ENCODE assay signal across 8 mouse cellular contexts in the genomic region with DNA sequence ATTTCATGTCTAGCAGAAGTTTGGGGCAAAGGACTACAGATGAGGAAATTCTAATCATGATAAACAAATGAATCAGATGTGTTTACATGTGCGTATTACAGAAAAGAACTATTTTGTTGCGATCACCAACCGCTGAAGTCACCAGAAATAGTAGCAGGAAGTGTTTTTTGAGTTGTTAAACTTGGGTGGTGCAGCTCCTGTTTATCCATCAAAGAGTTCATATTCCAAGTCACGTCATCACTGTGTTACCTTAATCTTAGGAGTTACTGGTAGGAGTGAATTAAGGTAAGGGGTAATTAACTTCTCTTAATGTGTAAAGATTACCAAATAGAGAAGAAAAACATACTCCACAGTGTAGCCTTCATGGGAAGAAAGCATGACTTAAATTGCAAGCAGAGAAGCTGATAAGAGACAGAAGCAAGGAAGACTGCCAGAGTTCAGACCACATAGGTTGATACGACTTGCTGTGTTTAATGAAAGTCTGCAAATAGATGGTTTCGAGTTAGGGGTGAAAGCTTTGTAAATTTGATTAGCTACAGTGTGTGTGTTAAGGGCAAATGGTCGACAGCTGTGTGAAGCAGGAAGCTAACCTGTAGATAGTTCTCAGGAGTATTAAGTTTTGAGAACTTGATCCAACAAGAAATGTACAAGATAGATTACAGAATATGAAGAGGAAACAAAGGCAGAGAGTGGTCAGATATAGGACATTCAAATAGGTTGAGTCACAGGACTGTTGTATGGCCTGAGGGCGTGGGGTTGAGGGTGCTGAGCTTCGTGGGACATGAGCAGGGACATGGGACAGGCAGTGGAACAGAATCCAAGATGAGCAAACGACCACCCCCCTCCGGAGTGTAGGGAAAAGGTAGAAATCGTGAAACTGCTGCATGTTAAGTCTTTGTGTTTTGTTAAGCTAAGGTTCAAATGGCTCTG. TPM values are rescaled to one million over a fixed set of nuclear protein-coding genes. Genes with fewer than 3 reads are reported as not detected.
A peak's percentile ranks its signal among the peaks of the same experiment; 100 is the strongest.
DNase-seq lines count a peak whose midpoint lies in the region; ATAC-seq and TF ChIP-seq lines count a peak whose summit lies in the region.

No protein-coding gene starts in this region.

- H3K9me3 ChIP-seq in forebrain, embryonic 14.5 days (replicated peaks; ENCODE audit: control insufficient read depth, low read length): no peaks in the 10 kb centered on the region
- no peaks in the 10 kb centered on the region for H3K9me3 ChIP-seq in liver, embryonic 14.5 days (ENCODE audit: control insufficient read depth, low read length)

- TF ChIP-seq EP300 in liver, embryonic 14.5 days (IDR thresholded peaks at IDR 0.05; ENCODE audit: low read depth): no peak

- no peak for TF ChIP-seq CTCF in gastrocnemius, adult 2 months (IDR thresholded peaks at IDR 0.05)
- TF ChIP-seq CTCF in liver, embryonic 14.5 days (IDR thresholded peaks at IDR 0.05; ENCODE audit: low read depth): no peak

- peak overlapping the region; percentile 51 for H3K4me2 ChIP-seq in forebrain, embryonic 14.5 days (ENCODE audit: low read length)
- peak overlapping the region; percentile 78 for H3K4me2 ChIP-seq in liver, embryonic 14.5 days (ENCODE audit: low read depth)

- H3K36me3 ChIP-seq in forebrain, embryonic 14.5 days (ENCODE audit: control insufficient read depth, insufficient read depth, low read length): peaks cover 19% of the 10 kb centered on the region
- no peaks in the 10 kb centered on the region for H3K36me3 ChIP-seq in liver, embryonic 14.5 days (replicated peaks; ENCODE audit: control insufficient read depth, insufficient read depth, low read depth)

- 64% methylated on average over 12 of the region's 12 CpGs for WGBS in forebrain, embryonic 14.5 days
- WGBS in liver, embryonic 14.5 days (ENCODE audit: insufficient replicate concordance): 36% methylated on average over 12 of the region's 12 CpGs

- H3K27me3 ChIP-seq in forebrain, embryonic 14.5 days (replicated peaks; ENCODE audit: control insufficient read depth, insufficient read depth, low read length): no peaks in the 10 kb centered on the region
- no peaks in the 10 kb centered on the region for H3K27me3 ChIP-seq in liver, embryonic 14.5 days (ENCODE audit: control insufficient read depth, insufficient read depth, low read length)

- peaks cover 5% of the 10 kb centered on the region; the same call in 1 of the 2 replicates for H3K4me1 ChIP-seq in forebrain, embryonic 14.5 days (ENCODE audit: control insufficient read depth, insufficient read depth, low read length)
- H3K4me1 ChIP-seq in liver, embryonic 14.5 days (replicated peaks; ENCODE audit: control insufficient read depth in 2 of 2, insufficient read depth in 2 of 2, low read length in 1 of 2): peaks cover 7 to 9% of the 10 kb centered on the region in 2 experiments

- intact Hi-C loops in gastrocnemius, adult 2 months (cut with DNase I): loop anchor here (5.0 kb wide), 1 partner anchor 41 kb away; a partner anchor contains a TSS
- intact Hi-C loops in gastrocnemius, postnatal 14 days (cut with DNase I; ENCODE audit: low total_unique reads): loop anchor here (5.0 kb wide), 1 partner anchor 41 kb away; a partner anchor contains a TSS
- intact Hi-C loops in gastrocnemius, postnatal 36 days (cut with DNase I): loop anchor here (2.0 kb wide), 1 partner anchor 40 kb away; a partner anchor contains a TSS

- H3K27ac ChIP-seq in gastrocnemius, adult 2 months: peak overlapping the region; percentile 92
- no peak overlapping the region for H3K27ac ChIP-seq in forebrain, embryonic 14.5 days (ENCODE audit: low read depth, low read length)
- peak overlapping the region; percentile 33; the same call in 1 of the 2 replicates for H3K27ac ChIP-seq in liver, embryonic 14.5 days

- ATAC-seq in forebrain, embryonic 14.5 days: no peak
- peak; percentile 14; the same call in 1 of the 2 replicates for ATAC-seq in liver, embryonic 14.5 days (ENCODE audit: insufficient read depth)

- H3K4me3 ChIP-seq in gastrocnemius, adult 2 months: peak overlapping the region; percentile 96
- H3K4me3 ChIP-seq in forebrain, embryonic 14.5 days (ENCODE audit: low read depth, low read length): peak overlapping the region; percentile 69
- H3K4me3 ChIP-seq in liver, embryonic 14.5 days (ENCODE audit: insufficient read depth in 1 of 2, low read depth in 2 of 2, low read length in 2 of 2): peak overlapping the region; percentile 73 to 85

- DNase-seq in gastrocnemius, adult 2 months: no peak
- DNase-seq in gastrocnemius, adult 18-20 months (ENCODE audit: low spot score): no peak
- peak; percentile 21 for DNase-seq in CD4-positive, CD25-positive, alpha-beta regulatory T cell, adult 2 months (ENCODE audit: low read depth, low spot score)
- DNase-seq in forebrain, embryonic 14.5 days (ENCODE audit: low spot score): no peak
- no peak for DNase-seq in liver, embryonic 14.5 days (ENCODE audit: low read depth in 3 of 3, low spot score in 3 of 3)
- no peak for DNase-seq in right cerebral cortex, postnatal 10 days (ENCODE audit: low spot score in 2 of 2)
- DNase-seq in gastrocnemius, postnatal 14 days: no peak
- DNase-seq in gastrocnemius, postnatal 36 days: no peak

- H3K9ac ChIP-seq in forebrain, embryonic 14.5 days (ENCODE audit: low read length): peak overlapping the region; percentile 65
- peak overlapping the region; percentile 55 for H3K9ac ChIP-seq in liver, embryonic 14.5 days (replicated peaks)

RNA-seq across cellular contexts. Expression of a gene that starts 1.0 kb away (rescaled TPM):
- total RNA-seq in gastrocnemius, adult 2 months (2021): 1 to 10 TPM; 9.5 to 9.9 TPM
- 1 to 10 TPM; 8.9 to 9.5 TPM for total RNA-seq in gastrocnemius, adult 18-20 months (2021)
- 22.1 and 25.1 TPM in 2 replicates for polyA plus RNA-seq in forebrain, embryonic 14.5 days (2014; fragmentation: Nextera tagmentation; extraction: Ambion mirVana)
- polyA plus RNA-seq in liver, embryonic 14.5 days (2012; rRNA removed): 1.5 and 2.5 TPM in 2 replicates
- 6.1 and 6.4 TPM in 2 replicates for polyA plus RNA-seq in liver, embryonic 14.5 days (2014; fragmentation: Nextera tagmentation; extraction: Ambion mirVana)
- 1 to 10 TPM; 7.3 to 8.3 TPM for total RNA-seq in gastrocnemius, postnatal 14 days (2021)
- total RNA-seq in gastrocnemius, postnatal 36 days (2021): 1 to 10 TPM; 8.0 to 8.3 TPM

RNA-seq across cellular contexts. Expression of a gene that starts 23.7 kb away (rescaled TPM):
- not detected for total RNA-seq in gastrocnemius, adult 2 months (2021)
- total RNA-seq in gastrocnemius, adult 18-20 months (2021): not detected
- 0.22 and 0.30 TPM in 2 replicates for polyA plus RNA-seq in forebrain, embryonic 14.5 days (2014; fragmentation: Nextera tagmentation; extraction: Ambion mirVana)
- not detected in 2 replicates for polyA plus RNA-seq in liver, embryonic 14.5 days (2012; rRNA removed)
- not detected in 2 replicates for polyA plus RNA-seq in liver, embryonic 14.5 days (2014; fragmentation: Nextera tagmentation; extraction: Ambion mirVana)
- not detected for total RNA-seq in gastrocnemius, postnatal 14 days (2021)
- not detected for total RNA-seq in gastrocnemius, postnatal 36 days (2021)

RNA-seq across cellular contexts. Expression of a gene that starts 40.4 kb away (rescaled TPM):
- 1 to 10 TPM; 5.8 to 6.2 TPM for total RNA-seq in gastrocnemius, adult 2 months (2021)
- total RNA-seq in gastrocnemius, adult 18-20 months (2021): 1 to 10 TPM; 4.9 to 5.2 TPM
- polyA plus RNA-seq in forebrain, embryonic 14.5 days (2014; fragmentation: Nextera tagmentation; extraction: Ambion mirVana): 33.8 and 35.5 TPM in 2 replicates
- 7.1 and 10.1 TPM in 2 replicates for polyA plus RNA-seq in liver, embryonic 14.5 days (2012; rRNA removed)
- 14.2 and 17.0 TPM in 2 replicates for polyA plus RNA-seq in liver, embryonic 14.5 days (2014; fragmentation: Nextera tagmentation; extraction: Ambion mirVana)
- 1 to 10 TPM; 3.9 to 4.9 TPM for total RNA-seq in gastrocnemius, postnatal 14 days (2021)
- 1 to 10 TPM; 4.8 to 6.2 TPM for total RNA-seq in gastrocnemius, postnatal 36 days (2021)

RNA-seq across cellular contexts. Expression of a gene that starts 40.6 kb away (rescaled TPM):
- 10 to 100 TPM; 17.3 to 18.5 TPM for total RNA-seq in gastrocnemius, adult 2 months (2021)
- total RNA-seq in gastrocnemius, adult 18-20 months (2021): 10 to 100 TPM; 14.6 to 15.3 TPM
- 99.4 and 106 TPM in 2 replicates for polyA plus RNA-seq in forebrain, embryonic 14.5 days (2014; fragmentation: Nextera tagmentation; extraction: Ambion mirVana)
- 7.0 and 7.9 TPM in 2 replicates for polyA plus RNA-seq in liver, embryonic 14.5 days (2012; rRNA removed)
- 39.4 and 40.1 TPM in 2 replicates for polyA plus RNA-seq in liver, embryonic 14.5 days (2014; fragmentation: Nextera tagmentation; extraction: Ambion mirVana)
- total RNA-seq in gastrocnemius, postnatal 14 days (2021): 10 to 100 TPM; 15.3 to 18.3 TPM
- total RNA-seq in gastrocnemius, postnatal 36 days (2021): 10 to 100 TPM; 14.2 to 16.9 TPM

RNA-seq across cellular contexts. Expression of a gene that starts 48.2 kb away (rescaled TPM):
- not detected for total RNA-seq in gastrocnemius, adult 2 months (2021)
- not detected for total RNA-seq in gastrocnemius, adult 18-20 months (2021)
- 0.71 TPM in 1 of 2 replicates, not detected in the other for polyA plus RNA-seq in forebrain, embryonic 14.5 days (2014; fragmentation: Nextera tagmentation; extraction: Ambion mirVana)
- polyA plus RNA-seq in liver, embryonic 14.5 days (2012; rRNA removed): 0.08 and 0.16 TPM in 2 replicates
- polyA plus RNA-seq in liver, embryonic 14.5 days (2014; fragmentation: Nextera tagmentation; extraction: Ambion mirVana): not detected in 2 replicates
- total RNA-seq in gastrocnemius, postnatal 14 days (2021): not detected
- not detected for total RNA-seq in gastrocnemius, postnatal 36 days (2021)
